Mouse (Mus musculus): ENCODE measurements at regions not wholly inside any gene's neighbourhood (a gene's known extent, or its start where the extent isn't known, plus 50 kb on each side); places are given as distances from the start of the nearest gene placed in this dataset.

DNA sequence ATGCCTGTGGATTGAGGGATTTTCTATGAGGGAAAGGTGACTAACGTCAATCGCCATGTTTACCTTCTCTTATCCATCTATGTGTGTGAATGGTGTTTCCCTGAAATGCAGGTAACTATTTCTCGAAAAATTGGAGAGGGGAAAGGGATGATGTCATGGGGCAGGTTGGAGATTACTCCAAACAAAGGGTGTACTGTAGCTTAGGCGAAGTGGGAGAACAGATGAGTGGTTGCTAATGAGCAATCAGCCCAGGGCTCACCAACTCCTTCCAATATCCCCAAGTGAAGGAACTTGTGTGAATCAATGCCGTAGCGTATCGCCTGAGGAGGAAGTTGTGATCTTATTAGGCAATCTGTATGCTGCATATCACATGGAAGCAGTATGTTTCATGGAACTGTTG lies 133.2 kb downstream of the Klf5 start:
- DNase-seq (ENCODE audit: low read depth, low spot score) = no peak

GRCm38 (mm10) chr14:99434645-99435044 lies 136.2 kb downstream of the Klf5 start:
- DNase-seq (ENCODE audit: low read depth, low spot score) = no peak

DNA sequence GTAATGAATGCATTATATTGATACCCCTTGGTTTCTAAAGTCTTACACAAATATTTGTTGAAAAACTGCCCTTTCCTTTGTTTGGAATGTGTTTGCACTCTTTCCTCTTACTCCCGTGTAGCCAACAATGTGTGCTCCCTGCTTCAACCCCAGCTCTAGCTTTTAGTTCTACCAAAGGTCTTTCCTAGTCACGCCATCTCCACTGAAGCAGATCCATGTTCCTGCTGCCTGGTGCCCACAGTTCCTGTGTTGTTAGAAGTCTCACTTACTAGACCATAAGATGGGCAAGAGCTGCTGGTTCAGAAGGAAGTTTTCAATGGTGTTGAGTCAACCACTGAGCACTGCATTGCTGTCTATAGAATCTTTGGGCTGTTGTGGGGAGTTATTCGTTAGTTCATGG lies 137.0 kb downstream of the Klf5 start:
- DNase-seq (ENCODE audit: low read depth, low spot score) = no peak

- DNase-seq (ENCODE audit: low read depth, low spot score) = no peak
These were observed 137.6 kb downstream of the Klf5 start for GRCm38 (mm10) chr14:99436051-99436450.

DNA sequence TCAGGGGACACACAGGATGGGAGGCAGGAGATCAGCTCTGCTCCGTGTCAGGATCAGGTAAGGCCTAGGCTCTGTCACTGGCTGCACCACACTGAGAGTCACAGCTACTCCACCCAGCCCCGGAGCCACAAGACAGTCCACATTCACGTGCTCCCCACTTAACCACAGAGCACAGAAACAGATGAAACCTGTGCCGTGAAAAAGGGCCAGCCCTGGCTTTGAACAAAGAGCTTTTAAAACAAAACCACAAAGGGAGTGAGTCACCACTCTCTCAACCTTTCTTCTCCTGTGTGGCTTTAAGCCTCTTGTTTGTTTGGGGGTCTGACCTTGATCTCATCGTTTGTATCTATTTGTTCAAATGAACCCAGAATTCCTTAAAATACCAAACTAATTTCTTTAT lies 150.6 kb downstream of the Klf5 start:
- peak; percentile 28 for DNase-seq (ENCODE audit: low read depth, low spot score)

DNA sequence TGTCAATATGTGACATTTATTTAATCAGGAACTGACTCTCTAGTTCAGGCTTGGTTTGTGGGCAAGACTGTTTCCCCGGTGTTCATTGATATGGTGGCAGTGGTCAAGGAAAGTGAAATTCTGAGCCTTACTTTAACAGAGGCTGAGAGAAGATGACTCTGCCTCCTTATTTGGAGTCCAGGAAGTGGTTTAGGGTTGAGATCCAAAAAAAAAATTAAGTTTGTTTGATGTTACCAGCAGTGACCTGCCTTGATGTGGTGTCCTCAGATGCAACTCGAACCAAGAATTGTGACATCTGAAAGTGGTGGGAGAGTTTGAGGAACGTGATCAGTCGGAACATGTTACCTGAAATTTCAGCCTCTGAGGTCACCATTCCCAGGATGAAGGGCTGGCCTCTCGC lies 151.4 kb downstream of the Klf5 start:
- no peak for DNase-seq (ENCODE audit: low read depth, low spot score)

- DNase-seq (ENCODE audit: low read depth, low spot score) = no peak
These were observed 152.8 kb downstream of the Klf5 start for GRCm38 (mm10) chr14:99451110-99451795.

- no peak for DNase-seq (ENCODE audit: low read depth, low spot score)
These were observed 155.4 kb downstream of the Klf5 start for GRCm38 (mm10) chr14:99453916-99454315.

DNA sequence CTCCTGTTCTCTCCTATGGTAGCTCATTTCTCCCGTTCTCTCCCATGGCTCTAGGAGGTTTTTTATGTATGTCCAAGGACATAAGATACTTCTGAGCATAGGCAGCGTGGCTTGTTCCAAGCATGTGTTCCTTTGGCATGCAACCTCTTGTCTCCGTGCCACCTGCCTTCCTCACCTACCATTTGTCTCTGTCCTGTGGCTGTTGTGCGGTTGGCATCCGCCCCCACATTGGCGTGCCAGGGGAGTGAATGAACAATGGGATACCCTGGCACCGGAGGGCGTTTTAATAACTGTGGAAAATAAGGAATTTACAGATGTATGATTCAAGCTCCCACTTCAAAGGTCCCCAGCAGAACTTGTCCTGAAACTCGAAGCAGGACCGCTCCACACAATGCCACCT lies 158.1 kb downstream of the Klf5 start:
- no peak for DNase-seq (ENCODE audit: low read depth, low spot score)

DNA sequence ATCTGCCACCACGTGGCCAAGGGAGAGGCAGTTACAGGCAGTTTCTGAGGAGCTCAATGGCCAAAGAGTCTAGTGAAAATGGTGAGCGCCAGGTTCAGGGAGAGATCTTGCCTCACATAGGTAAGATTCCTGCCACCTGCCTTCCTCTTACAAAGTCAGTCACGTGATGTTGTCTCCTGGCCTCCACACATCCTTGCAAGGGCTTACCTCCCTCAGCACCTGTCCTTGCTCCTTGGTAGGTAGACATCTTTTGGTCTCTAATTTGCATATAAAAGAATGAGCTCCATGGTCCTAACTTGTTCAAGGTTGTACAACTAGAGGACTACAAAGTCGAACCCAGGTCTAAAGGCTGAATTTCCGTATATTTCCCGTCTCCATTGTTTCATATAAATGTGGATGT lies 159.1 kb downstream of the Klf5 start:
- DNase-seq (ENCODE audit: low read depth, low spot score) = peak; percentile 44

GRCm38 (mm10) chr14:99472111-99472510 lies 173.6 kb downstream of the Klf5 start:
- DNase-seq (ENCODE audit: low read depth, low spot score) = no peak

DNA sequence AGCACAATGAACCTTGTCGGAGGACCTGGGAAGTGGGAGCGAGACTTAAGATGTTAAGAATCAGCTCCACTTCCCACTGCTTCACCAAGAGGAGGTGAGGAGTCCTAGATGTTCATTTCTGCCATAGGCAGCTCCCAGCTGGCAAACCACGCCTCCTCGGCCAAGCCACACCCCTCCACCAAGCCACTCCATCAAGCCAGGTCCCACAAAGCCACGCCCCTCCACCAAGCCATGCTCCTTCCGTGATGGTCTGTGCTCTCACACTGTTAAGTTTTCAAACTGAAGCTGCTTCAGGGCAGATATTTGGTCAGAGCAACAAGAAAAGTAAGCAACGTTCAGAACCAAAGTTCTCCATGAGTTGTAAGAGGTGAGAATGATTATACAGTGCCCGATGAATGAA lies 176.8 kb downstream of the Klf5 start:
- DNase-seq (ENCODE audit: low read depth, low spot score) = peak; percentile 33

DNA sequence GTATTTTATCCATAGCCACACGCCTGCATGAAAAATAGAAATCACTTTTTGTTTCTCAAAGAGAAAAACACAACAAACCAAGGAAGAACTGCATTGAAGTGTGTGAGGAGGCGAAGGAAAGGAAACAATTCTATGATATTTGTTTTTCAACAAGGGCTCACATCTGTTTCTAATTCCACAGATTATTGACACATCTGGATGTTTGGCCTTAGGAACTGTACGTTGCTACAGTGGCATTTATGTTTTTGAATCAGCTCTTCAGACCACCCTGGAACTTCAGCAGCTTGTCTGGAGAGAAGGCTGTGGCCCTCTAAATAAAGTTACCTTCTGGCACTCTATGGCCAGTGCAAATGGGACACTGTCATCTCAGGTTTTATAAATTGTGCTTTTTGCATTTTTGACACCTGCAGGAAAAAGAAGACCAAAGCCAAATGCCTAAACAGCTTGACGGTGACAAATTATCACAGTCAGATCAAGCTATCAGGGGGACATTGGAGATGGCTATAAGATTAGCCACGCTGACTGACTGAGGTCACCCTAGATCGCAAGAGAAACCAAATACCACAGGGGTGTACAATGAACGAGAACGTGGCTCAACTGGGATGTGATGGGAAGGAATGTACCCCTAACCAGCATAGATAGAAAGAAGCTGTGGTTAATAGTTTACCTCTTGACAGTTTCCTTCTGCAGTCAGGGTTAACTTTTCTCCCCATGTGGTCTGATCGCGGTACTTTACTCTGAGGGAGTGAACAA lies 182.0 kb downstream of the Klf5 start:
- no peak for DNase-seq (ENCODE audit: low read depth, low spot score)

DNA sequence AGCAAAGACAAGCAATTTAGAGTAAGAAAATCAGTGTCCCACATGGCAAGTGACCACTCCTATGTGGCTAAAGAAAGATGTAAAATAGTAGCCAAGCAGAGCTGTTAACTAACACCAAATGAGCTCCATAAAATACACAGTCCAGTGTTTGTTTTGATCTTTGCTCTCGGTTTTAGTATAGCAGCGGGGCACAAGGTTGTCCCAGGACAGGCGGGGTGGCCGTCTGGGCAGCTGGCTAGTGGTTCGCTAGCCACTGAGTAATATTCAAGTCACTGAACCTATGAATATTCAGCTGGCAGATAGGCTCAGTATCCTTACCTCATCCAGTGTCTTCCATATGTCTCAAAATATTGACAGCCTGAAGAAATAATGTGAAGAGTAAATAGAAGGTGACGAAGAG lies 189.5 kb downstream of the Klf5 start:
- no peak for DNase-seq (ENCODE audit: low read depth, low spot score)

DNA sequence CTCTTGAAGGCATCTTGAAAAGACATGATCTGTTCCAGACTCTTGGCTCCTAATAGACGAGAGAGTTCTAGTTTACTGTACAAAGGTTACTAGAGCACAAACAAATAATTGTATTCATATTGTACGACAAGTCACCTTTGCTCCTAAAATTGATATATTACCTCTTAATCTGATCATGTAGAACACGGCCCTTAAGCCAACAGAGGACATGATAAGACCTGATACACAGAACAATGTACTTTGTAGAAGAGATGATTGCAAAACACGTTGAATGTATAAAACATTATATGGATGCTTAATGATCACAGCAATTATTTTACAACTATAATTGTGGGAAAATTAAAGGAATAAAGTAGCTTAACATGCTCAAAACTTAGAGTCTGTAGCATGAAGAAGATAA lies 194.7 kb downstream of the Klf5 start:
- DNase-seq (ENCODE audit: low read depth, low spot score) = no peak

- no peak for DNase-seq (ENCODE audit: low read depth, low spot score)
These were observed 195.2 kb downstream of the Klf5 start for GRCm38 (mm10) chr14:99493659-99494058.

GRCm38 (mm10) chr14:99499502-99500266 lies 201.2 kb downstream of the Klf5 start:
- no peak for DNase-seq (ENCODE audit: low read depth, low spot score)

- DNase-seq (ENCODE audit: low read depth, low spot score) = no peak
These were observed 206.4 kb downstream of the Klf5 start for GRCm38 (mm10) chr14:99504909-99505308.

DNA sequence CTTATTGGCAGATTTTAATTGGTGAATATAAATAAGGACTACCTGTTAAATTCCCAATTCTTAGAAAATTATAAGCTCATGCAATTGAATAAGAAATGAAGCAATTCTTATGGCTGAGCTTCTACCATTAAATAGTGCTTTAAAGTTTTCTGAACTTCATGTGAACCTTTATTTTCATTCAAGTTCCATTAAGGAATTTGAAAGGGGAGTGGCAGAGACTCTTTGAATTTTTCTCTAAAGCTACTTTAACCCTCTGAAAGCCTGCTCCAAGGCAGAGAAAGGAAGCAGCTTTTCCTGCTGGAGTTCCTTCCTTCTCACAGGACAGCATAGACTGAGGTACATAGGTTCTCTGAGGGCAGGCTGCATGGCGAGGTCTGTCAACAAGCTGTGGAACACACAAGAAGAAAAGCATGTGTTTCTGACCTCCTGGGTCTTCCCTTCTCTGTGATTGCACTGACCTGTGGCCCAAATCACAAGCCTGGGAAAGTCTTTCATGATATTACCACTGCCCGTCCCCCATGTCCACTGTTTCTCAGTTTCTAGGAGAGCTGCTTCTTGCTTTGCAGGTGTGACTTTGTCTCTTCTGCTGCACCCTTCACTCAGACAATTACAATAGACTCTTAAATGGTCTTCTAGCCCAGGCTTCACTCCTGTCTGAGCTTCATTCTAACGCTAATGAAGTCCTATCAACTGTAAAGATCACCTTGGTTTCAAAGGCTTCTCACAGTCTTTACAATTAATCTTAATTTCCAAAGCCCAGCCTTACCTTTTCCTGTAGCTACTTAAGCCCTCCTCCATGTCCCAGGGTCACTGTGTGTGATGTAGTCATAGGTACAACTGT lies 211.4 kb downstream of the Klf5 start:
- peak; percentile 91 for DNase-seq (ENCODE audit: low read depth, low spot score)

GRCm38 (mm10) chr14:99515474-99515873 lies 217.0 kb downstream of the Klf5 start:
- no peak for DNase-seq (ENCODE audit: low read depth, low spot score)

- peak; percentile 41 for DNase-seq (ENCODE audit: low read depth, low spot score)
These were observed 218.2 kb downstream of the Klf5 start for GRCm38 (mm10) chr14:99516703-99517102.

DNA sequence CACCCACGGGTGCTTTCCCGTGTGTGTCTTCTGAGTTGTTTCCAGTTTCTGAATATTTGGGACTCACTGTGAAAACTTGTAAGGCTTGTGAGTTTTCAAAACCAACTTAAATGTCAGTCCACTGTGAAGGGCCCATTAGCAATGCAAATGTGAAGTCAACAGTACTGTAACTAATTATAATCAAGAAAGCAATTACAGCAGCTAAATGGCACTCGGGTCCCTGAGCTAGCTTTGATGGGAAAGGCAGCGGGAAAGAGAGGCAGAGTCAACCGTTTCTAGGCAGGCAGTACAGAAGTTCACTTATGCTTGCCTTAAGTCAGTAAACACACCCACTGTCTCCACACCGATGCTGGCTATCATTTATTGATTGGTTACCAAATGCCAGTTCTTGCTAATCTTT lies 221.9 kb downstream of the Klf5 start:
- no peak for DNase-seq (ENCODE audit: low read depth, low spot score)
